Mouse (Mus musculus) mouse trophoblast stem cell (cell line): Measurements from ENCODE around the gene Spink8.

Source experiments
- in situ Hi-C, 2 experiments: fragments of 300-500 bp; cut with MseI, MboI; formaldehyde crosslinking; loops; 2 replicates in 1 of 2; 3 replicates in 1 of 2; pipeline ENCODE4 v1.15.1; 2025

Spink8 gene

GRCm38 (mm10) chr9:109870983-109871572 lies 59.0 kb downstream of the Spink8 start:
- in situ Hi-C loops = no loop called here

GRCm38 (mm10) chr9:109874797-109875691 lies 63.0 kb downstream of the Spink8 start, which contains the start of gene Cdc25a:
Cdc25a (plus strand) TSS chr9:109875579.
- in situ Hi-C loops = no loop called here

GRCm38 (mm10) chr9:109875695-109876601 lies 63.9 kb downstream of the Spink8 start:
- in situ Hi-C loops = no loop called here
